Mouse (Mus musculus): Measurements from ENCODE around the gene Rfx7. TPM values are rescaled to one million over a fixed set of nuclear protein-coding genes. Genes with fewer than 3 reads are reported as not detected.
A peak's percentile ranks its signal among the peaks of the same experiment; 100 is the strongest.
"Not testable (repeated sequence)": the region's sequence is repeated elsewhere in the genome, so short reads cannot be mapped to it uniquely, and the experiment has no call there.

Rfx7 gene
- total RNA-seq, 2 experiments from 2014 or later: 19.4 to 22.8 TPM

- peak; percentile 89 to 90 for DNase-seq
These were observed 108.0 kb downstream of the Rfx7 start for GRCm38 (mm10) chr9:72639843-72640621.

DNA sequence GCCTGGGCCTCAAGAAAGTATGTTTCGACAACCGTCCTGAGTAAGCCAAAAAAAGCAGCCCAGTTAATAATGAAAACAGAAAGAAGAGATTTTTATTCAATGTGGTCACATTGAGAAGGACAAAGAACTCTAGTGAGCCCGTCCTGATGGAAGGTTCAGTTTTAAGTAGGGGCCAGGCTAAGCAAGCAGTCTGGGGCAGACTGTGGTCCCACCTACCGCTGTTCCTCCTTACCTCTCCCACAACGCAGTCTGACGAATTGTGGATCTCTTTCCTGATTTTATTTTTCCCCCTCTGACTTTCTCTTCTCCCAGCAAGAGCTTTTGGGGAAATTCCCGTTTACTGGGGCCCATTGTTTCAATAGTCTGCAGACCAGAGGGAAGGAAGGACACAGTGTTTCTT is 108.6 kb downstream of the Rfx7 start:
- DNase-seq: no peak

- no peak for DNase-seq
These were observed 109.1 kb downstream of the Rfx7 start for GRCm38 (mm10) chr9:72641093-72641680.

- DNase-seq: not testable (repeated sequence)
These were observed 110.9 kb downstream of the Rfx7 start for GRCm38 (mm10) chr9:72642756-72643447.

- no peak for DNase-seq
These were observed 111.8 kb downstream of the Rfx7 start for GRCm38 (mm10) chr9:72643651-72644417.

GRCm38 (mm10) chr9:72644418-72645110 is 112.5 kb downstream of the Rfx7 start:
- DNase-seq: no peak

DNA sequence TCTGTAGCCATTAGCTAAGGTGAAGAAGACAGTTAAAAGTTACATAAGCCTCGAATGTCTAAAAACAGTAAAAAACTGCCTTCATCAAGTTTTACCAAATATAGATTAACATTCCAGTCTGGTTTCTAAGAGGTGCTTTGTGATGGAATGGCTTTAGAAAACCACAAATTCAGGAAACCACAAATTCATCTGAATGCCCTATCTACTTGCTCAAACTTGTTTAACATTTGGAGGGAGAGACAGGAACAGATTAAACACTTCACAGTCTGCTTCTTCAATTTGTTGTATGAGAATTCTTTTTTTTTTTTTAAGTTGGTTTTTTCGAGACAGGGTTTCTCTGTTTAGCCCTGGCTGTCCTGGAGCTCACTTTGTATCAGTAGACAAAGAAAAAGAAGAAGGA is 117.7 kb downstream of the Rfx7 start:
- no peak for DNase-seq

GRCm38 (mm10) chr9:72652961-72653360 is 120.9 kb downstream of the Rfx7 start:
- peak in 1 of 2 experiments; percentile 39 for DNase-seq

DNA sequence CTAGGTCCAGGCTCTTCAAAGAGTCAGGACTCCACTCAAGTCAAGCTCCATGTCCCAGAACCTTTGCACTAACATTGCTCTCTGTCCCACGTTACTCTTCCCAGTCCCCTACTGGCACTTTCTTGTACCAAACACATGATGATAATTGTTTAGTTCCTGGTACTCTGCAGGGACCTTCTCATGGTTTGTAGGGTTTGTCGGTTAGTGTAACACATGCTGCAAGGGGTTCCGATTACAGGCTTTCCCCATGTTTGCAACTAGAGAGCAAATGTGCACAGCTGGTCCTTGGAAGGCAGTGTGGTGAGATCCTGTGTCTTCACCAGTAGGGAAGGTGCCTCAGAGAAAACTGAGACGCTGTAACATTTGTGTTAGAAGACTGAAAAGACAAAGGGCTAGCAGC is 121.5 kb downstream of the Rfx7 start:
- no peak for DNase-seq

GRCm38 (mm10) chr9:72654593-72655242 is 122.7 kb downstream of the Rfx7 start:
- DNase-seq: peak; percentile 90 to 92

- peak in 1 of 2 experiments; percentile 30 for DNase-seq
These were observed 123.6 kb downstream of the Rfx7 start for GRCm38 (mm10) chr9:72655602-72656001.

GRCm38 (mm10) chr9:72656491-72656890 is 124.5 kb downstream of the Rfx7 start:
- DNase-seq: peak in 1 of 2 experiments; percentile 16

DNA sequence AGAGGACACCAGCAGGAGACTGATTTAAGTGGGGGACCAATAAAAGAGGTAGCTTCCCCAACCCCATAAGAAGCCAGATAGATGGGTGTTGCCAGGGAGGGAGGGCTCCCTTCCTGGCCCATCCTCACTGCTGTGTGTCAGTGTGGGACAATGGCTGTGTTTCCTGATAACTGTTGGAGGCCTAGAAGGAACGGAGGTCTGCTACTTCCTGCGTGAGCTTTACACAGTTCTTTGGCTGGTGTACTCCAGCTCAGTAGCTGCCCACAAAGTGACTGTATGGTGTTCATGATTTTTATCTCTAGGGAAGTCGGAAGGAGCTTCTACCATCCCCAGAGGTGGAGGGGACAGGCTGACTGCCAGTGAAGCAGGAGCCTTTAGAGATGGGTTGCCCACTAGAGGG is 124.9 kb downstream of the Rfx7 start:
- DNase-seq: no peak

DNA sequence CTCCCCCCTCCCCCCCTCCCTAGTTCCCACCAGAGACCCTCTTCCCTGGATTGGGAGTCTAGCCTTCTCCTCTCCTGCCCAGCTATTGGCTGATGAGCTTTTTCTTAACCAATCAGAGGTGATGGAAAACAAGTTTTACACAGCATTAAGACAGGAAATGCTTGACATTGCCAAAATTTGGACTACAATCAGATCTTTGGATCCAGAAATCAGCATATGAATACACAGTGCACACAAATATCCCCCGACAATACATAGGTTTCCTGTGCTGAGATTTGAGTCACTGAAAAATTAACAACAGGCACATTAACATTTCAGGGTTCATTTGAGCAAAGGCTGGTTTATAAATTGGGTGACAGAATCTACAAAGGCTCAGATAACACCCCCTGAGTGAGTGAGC is 125.7 kb downstream of the Rfx7 start:
- DNase-seq: no peak

- DNase-seq: no peak
These were observed 128.1 kb downstream of the Rfx7 start for GRCm38 (mm10) chr9:72660139-72660538.

GRCm38 (mm10) chr9:72660911-72661310 is 128.9 kb downstream of the Rfx7 start:
- no peak for DNase-seq

DNA sequence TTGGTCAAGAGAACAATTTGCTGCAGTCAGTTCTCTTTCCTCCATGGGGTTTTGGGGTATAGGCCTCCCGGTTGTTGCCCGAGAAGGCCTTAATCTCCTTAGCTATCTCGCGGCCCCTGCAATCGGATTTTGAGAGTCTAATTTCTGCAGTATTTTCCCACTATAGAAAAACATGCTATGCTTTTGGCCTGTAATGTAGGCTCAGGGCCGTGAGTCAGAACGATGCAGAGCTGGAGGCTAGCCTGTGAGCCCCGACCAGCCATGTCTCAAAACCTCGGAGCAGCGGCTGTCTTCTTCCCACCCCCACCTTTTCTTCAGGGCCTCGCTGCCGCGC is 129.5 kb downstream of the Rfx7 start:
- no peak for DNase-seq

GRCm38 (mm10) chr9:72661895-72662661 is 130.0 kb downstream of the Rfx7 start, which contains the start of gene Nedd4:
Gene Nedd4, plus strand, starts transcription at chr9:72662346.
- DNase-seq: peak; percentile 98

DNA sequence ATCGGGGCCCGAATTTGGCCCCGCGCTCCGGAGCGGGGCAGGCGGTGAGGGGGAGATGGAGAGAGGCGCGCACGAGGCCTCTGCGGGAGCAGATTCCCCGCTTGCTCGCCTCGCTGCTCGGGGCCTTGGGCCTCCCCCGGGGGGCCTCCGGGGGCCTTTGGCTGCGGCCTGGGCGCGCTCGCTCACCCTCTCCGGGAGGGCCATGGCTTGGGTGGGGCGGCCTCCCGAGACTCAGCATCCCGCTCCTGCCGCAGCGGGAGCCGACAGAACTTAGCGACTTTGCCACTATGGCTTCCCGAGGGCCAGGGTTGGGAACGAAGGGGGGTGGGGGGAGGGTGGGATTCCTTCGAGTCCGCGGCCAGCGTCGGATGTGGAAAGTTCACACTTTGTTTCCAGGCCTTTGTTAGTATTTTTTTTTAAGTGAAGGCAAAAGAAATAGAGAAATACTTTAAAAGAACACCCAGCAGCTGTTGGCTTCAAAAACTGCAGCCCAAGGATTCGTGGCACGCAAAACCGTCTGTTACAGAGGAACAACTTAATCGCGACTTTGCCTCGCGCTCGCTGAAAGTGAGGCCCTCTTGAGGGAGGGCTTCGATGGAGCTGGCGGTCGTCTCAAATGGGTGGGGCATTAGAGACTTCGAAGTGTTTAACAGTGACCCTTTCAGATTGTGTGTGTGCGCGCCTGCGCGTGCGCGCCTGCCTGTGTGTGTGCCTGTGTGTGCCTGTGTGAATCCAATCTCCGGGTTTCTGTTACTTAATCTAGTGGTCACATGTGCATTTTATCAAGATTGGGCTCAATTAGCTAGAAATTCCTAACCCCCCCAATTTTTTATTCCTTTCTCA is 130.9 kb downstream of the Rfx7 start:
- DNase-seq: peak; percentile 81 to 86

GRCm38 (mm10) chr9:72663534-72663918 is 131.5 kb downstream of the Rfx7 start:
- no peak for DNase-seq
